Comparison of ENCODE assay signal across 8 mouse cellular contexts in the genomic region with DNA sequence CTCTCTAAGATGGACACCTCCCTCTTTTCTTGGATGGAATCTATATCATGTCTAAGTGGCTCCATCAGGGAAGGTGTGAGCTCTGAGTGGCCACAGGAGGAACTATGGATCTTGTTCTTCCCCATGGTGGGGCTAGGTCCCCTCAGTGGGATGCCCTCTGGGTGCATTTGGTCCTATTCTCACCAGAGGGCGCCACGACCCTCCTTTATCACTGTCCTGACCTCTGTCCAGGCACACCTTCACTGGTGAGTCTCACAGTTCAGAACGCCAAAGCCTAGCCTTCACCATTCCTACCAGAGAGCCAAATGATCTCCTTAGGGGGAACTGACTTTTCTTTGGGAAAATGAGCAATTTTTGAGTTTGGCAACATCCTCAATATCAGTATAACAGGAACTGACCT.
DNase-seq lines count a peak whose midpoint lies in the region; ATAC-seq and TF ChIP-seq lines count a peak whose summit lies in the region.

No protein-coding gene starts in this region.

- TF ChIP-seq CTCF in heart, adult 2 months (IDR thresholded peaks at IDR 0.05), result peak; percentile 88

- no peak overlapping the region for H3K9ac ChIP-seq in heart, adult 2 months (ENCODE audit: low read depth, low read length)

- no peaks in the 10 kb centered on the region for H3K36me3 ChIP-seq in heart, adult 2 months (ENCODE audit: control insufficient read depth, insufficient read depth, low read length)
- no peaks in the 10 kb centered on the region for H3K36me3 ChIP-seq in heart, embryonic 10.5 days

- H3K9me3 ChIP-seq in heart, embryonic 10.5 days, result no peaks in the 10 kb centered on the region

- 13% methylated on average over 3 of the region's 3 CpGs for WGBS in heart, adult 2 months
- 6% methylated on average over 3 of the region's 3 CpGs for WGBS in heart, embryonic 10.5 days

- no peak for TF ChIP-seq POLR2A in heart, adult 2 months (IDR thresholded peaks at IDR 0.05; ENCODE audit: insufficient read depth, low read depth, low read length)

- H3K4me1 ChIP-seq in heart, adult 2 months (ENCODE audit: control insufficient read depth, insufficient read depth, low read length), result peaks cover 6% of the 10 kb centered on the region
- H3K4me1 ChIP-seq in heart, embryonic 10.5 days, result peaks cover 5% of the 10 kb centered on the region; the same call in 1 of the 2 replicates

- H3K27me3 ChIP-seq in heart, adult 2 months (ENCODE audit: control insufficient read depth, insufficient read depth, low read length), result no peaks in the 10 kb centered on the region
- H3K27me3 ChIP-seq in heart, embryonic 10.5 days (ENCODE audit: insufficient read depth, poor library complexity, severe bottlenecking), result no peaks in the 10 kb centered on the region

- peak; percentile 86 for TF ChIP-seq EP300 in heart, adult 2 months (IDR thresholded peaks at IDR 0.05; ENCODE audit: insufficient read depth, low read depth, low read length)

- no peak overlapping the region for H3K27ac ChIP-seq in heart, adult 2 months
- H3K27ac ChIP-seq in heart, embryonic 10.5 days, result no peak overlapping the region

- no peak overlapping the region for H3K4me3 ChIP-seq in heart, adult 2 months
- no peak overlapping the region for H3K4me3 ChIP-seq in heart, embryonic 10.5 days

- peak; percentile 56 to 72 for DNase-seq in heart, adult 2 months
- no peak for DNase-seq in heart, embryonic 10.5 days (ENCODE audit: low spot score)
- peak; percentile 33 to 49 for DNase-seq in CD8-positive naive resting alpha-beta T cell, adult 2 months (ENCODE audit: low read depth in 2 of 2, low spot score in 2 of 2)
- peak; percentile 39 for DNase-seq in kidney, adult 11 months
- DNase-seq in lung, postnatal 36 days, result peak; percentile 76
- no peak for DNase-seq in layer of hippocampus, postnatal 36 days

- no peaks in the 10 kb centered on the region for H3K79me2 ChIP-seq in heart, adult 2 months (replicated peaks; ENCODE audit: control insufficient read depth, insufficient read depth, low read length)

- intact Hi-C loops in heart, adult 2 months (cut with DNase I), result loop anchor here (1.0 to 2.0 kb wide), 2 partner anchors 46 to 120 kb away; no protein-coding TSS in a partner anchor

- ATAC-seq in common myeloid progenitor, adult 5-6 weeks (replicated peaks; ENCODE audit: low read depth, poor library complexity, severe bottlenecking), result peak; percentile 66
- ATAC-seq in inflammation-experienced regulatory T-cells, adult 6 months, result no peak

Comparison
In these comparisons a context has a peak if more than half of its experiments do, and no peak if none do; other contexts are left out.
1. DNase-seq: peak in heart, adult 2 months (2 of 2), CD8-positive naive resting alpha-beta T cell, adult 2 months (2 of 2), kidney, adult 11 months (single experiment) and lung, postnatal 36 days (single experiment); none in heart, embryonic 10.5 days (single experiment) and layer of hippocampus, postnatal 36 days (0 of 2).